Mouse (Mus musculus): ENCODE measurements at regions not wholly inside any gene's neighbourhood (a gene's known extent, or its start where the extent isn't known, plus 50 kb on each side); places are given as distances from the start of the nearest gene placed in this dataset.
"Not testable (repeated sequence)": the region's sequence is repeated elsewhere in the genome, so short reads cannot be mapped to it uniquely, and the experiment has no call there.

DNA sequence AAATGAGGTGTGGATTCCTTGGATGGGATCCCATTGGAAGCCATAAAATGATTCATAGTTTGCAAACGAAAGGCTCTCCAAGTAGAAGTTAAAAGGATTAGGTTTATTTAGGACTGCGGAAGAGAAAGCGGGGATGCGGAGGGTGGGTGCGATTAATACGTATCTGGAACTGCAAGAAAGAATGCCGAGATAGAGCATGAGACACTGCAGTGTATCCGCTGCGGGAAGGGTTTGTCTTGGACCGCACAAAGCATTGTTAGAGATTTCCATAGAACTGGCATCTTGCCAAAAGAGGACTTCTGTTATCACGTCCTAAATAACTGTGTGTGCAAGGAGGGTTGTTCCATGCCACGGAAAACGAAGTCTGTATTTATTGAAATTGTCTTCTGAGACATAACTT is 341.4 kb upstream of the Hand2 start:
- Histone ChIP-seq H3K36me3 (ENCODE audit: control insufficient read depth, insufficient read depth) (no peaks in the 10 kb centered on the region), H3K79me2 (ENCODE audit: control insufficient read depth, insufficient read depth) (no peaks in the 10 kb centered on the region), H3K4me3 (ENCODE audit: insufficient read depth, poor library complexity, severe bottlenecking) (no peak overlapping the region), H3ac (ENCODE audit: control insufficient read depth, insufficient read length, low read depth) (no peak overlapping the region), H3K27me3 (ENCODE audit: control insufficient read depth, insufficient read depth, insufficient read length) (no peaks in the 10 kb centered on the region), H3K79me3 (ENCODE audit: low read depth) (no peaks in the 10 kb centered on the region)
- TF ChIP-seq FOSL1 (IDR thresholded peaks at IDR 0.05; ENCODE audit: insufficient read depth, low read length, poor library complexity, severe bottlenecking) (no peak), USF1 (IDR thresholded peaks at IDR 0.05; ENCODE audit: low read depth) (no peak), CTCF (IDR thresholded peaks at IDR 0.05; ENCODE audit: control insufficient read depth, insufficient read depth, insufficient read length) (no peak)

- no peak overlapping the region for H3ac ChIP-seq (ENCODE audit: control insufficient read depth, insufficient read length, low read depth)
- no peak for TF ChIP-seq MYOG (IDR thresholded peaks at IDR 0.05; ENCODE audit: control insufficient read depth, extremely low read depth, insufficient read length)
- no peak for TF ChIP-seq USF1 (IDR thresholded peaks at IDR 0.05; ENCODE audit: low read depth)
- TF ChIP-seq MYOD1 (IDR thresholded peaks at IDR 0.05; ENCODE audit: control insufficient read depth, insufficient read length, low read depth) = no peak
- TF ChIP-seq CTCF (IDR thresholded peaks at IDR 0.05; ENCODE audit: control insufficient read depth, insufficient read depth, insufficient read length) = no peak
- TF ChIP-seq MAX (IDR thresholded peaks at IDR 0.05) = no peak
- TF ChIP-seq FOSL1 (IDR thresholded peaks at IDR 0.05; ENCODE audit: insufficient read depth, low read length, poor library complexity, severe bottlenecking) = no peak
- no peak for TF ChIP-seq CEBPB (IDR thresholded peaks at IDR 0.05; ENCODE audit: low read depth)
- no peaks in the 10 kb centered on the region for H3K27me3 ChIP-seq (ENCODE audit: control insufficient read depth, insufficient read depth, insufficient read length)
- H3K4me3 ChIP-seq (ENCODE audit: insufficient read depth, poor library complexity, severe bottlenecking) = no peak overlapping the region
- H3K79me2 ChIP-seq (ENCODE audit: control insufficient read depth, insufficient read depth) = no peaks in the 10 kb centered on the region
- H3K36me3 ChIP-seq (ENCODE audit: control insufficient read depth, insufficient read depth) = no peaks in the 10 kb centered on the region
- no peaks in the 10 kb centered on the region for H3K79me3 ChIP-seq (ENCODE audit: low read depth)
Measured at GRCm38 (mm10) chr8:57010318-57011024, 310.3 kb upstream of the Hand2 start.

GRCm38 (mm10) chr8:57013813-57014320 is 306.9 kb upstream of the Hand2 start:
- H3K79me3 ChIP-seq (ENCODE audit: low read depth) = no peaks in the 10 kb centered on the region
- TF ChIP-seq MAX (IDR thresholded peaks at IDR 0.05) (no peak), USF1 (IDR thresholded peaks at IDR 0.05; ENCODE audit: low read depth) (no peak), CTCF (IDR thresholded peaks at IDR 0.05; ENCODE audit: control insufficient read depth, insufficient read depth, insufficient read length) (no peak), CEBPB (IDR thresholded peaks at IDR 0.05; ENCODE audit: low read depth) (no peak), MYOG (IDR thresholded peaks at IDR 0.05; ENCODE audit: control insufficient read depth, extremely low read depth, insufficient read length) (no peak), FOSL1 (IDR thresholded peaks at IDR 0.05; ENCODE audit: insufficient read depth, low read length, poor library complexity, severe bottlenecking) (no peak), MYOD1 (IDR thresholded peaks at IDR 0.05; ENCODE audit: control insufficient read depth, insufficient read length, low read depth) (no peak)
- H3K79me2 ChIP-seq (ENCODE audit: control insufficient read depth, insufficient read depth) = no peaks in the 10 kb centered on the region
- no peaks in the 10 kb centered on the region for H3K27me3 ChIP-seq (ENCODE audit: control insufficient read depth, insufficient read depth, insufficient read length)
- no peak overlapping the region for H3K4me3 ChIP-seq (ENCODE audit: insufficient read depth, poor library complexity, severe bottlenecking)
- no peak overlapping the region for H3ac ChIP-seq (ENCODE audit: control insufficient read depth, insufficient read length, low read depth)
- no peaks in the 10 kb centered on the region for H3K36me3 ChIP-seq (ENCODE audit: control insufficient read depth, insufficient read depth)

DNA sequence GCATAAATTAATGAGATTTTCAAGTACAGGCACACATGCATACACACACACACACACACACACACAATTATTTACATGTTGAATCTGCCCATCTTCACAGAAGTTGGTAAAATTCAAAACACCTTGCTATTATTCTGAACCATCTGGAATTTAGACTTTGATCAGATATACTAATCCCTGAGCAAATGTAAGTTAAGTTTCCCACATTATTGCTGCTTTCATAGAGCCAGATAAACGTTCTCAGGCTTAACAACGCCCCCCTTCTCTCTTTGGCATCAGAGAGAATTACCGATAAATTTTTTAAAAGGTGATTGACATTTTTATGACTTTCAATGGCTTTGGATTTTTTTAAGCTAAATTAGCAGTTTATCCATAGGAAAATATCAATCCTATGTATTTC is 304.5 kb upstream of the Hand2 start:
- no peak overlapping the region for H3K4me3 ChIP-seq (ENCODE audit: insufficient read depth, poor library complexity, severe bottlenecking)
- TF ChIP-seq CTCF (IDR thresholded peaks at IDR 0.05; ENCODE audit: control insufficient read depth, insufficient read depth, insufficient read length) (no peak), FOSL1 (IDR thresholded peaks at IDR 0.05; ENCODE audit: insufficient read depth, low read length, poor library complexity, severe bottlenecking) (no peak), USF1 (IDR thresholded peaks at IDR 0.05; ENCODE audit: low read depth) (no peak)
- no peaks in the 10 kb centered on the region for H3K36me3 ChIP-seq (ENCODE audit: control insufficient read depth, insufficient read depth)
- H3ac ChIP-seq (ENCODE audit: control insufficient read depth, insufficient read length, low read depth) = no peak overlapping the region
- H3K27me3 ChIP-seq (ENCODE audit: control insufficient read depth, insufficient read depth, insufficient read length) = no peaks in the 10 kb centered on the region
- no peaks in the 10 kb centered on the region for H3K79me3 ChIP-seq (ENCODE audit: low read depth)
- no peaks in the 10 kb centered on the region for H3K79me2 ChIP-seq (ENCODE audit: control insufficient read depth, insufficient read depth)

DNA sequence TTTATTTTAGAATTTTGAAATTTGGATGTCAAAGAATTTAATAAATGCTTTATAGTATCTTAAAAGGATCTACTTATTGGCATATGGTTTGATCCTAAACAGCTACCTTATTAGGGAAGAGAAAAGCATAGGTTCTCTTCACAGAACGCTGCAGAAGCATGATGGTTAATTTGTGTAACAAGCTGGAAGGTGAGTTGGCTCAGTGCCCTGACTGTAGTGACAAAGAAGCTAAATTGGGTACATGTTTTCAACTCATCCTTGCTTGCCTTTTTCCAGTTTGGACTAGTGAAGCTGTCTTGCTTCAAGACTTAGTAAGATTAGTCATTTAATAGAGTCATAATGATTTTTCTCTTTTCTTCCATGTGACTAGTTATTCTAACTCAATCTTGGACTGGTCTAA is 292.7 kb upstream of the Hand2 start:
- not testable (repeated sequence) for H3K27me3 ChIP-seq (ENCODE audit: control insufficient read depth, insufficient read depth, insufficient read length); H3ac ChIP-seq (ENCODE audit: control insufficient read depth, insufficient read length, low read depth); H3K79me2 ChIP-seq (ENCODE audit: control insufficient read depth, insufficient read depth); H3K36me3 ChIP-seq (ENCODE audit: control insufficient read depth, insufficient read depth); H3K4me3 ChIP-seq (ENCODE audit: insufficient read depth, poor library complexity, severe bottlenecking); H3K79me3 ChIP-seq (ENCODE audit: low read depth)

- TF ChIP-seq MYOD1 (IDR thresholded peaks at IDR 0.05; ENCODE audit: control insufficient read depth, insufficient read length, low read depth) (no peak), CEBPB (IDR thresholded peaks at IDR 0.05; ENCODE audit: low read depth) (no peak), CTCF (IDR thresholded peaks at IDR 0.05; ENCODE audit: control insufficient read depth, insufficient read depth, insufficient read length) (no peak)
- Histone ChIP-seq H3K36me3 (ENCODE audit: control insufficient read depth, insufficient read depth) (no peaks in the 10 kb centered on the region), H3K27me3 (ENCODE audit: control insufficient read depth, insufficient read depth, insufficient read length) (no peaks in the 10 kb centered on the region), H3ac (ENCODE audit: control insufficient read depth, insufficient read length, low read depth) (no peak overlapping the region), H3K79me3 (ENCODE audit: low read depth) (no peaks in the 10 kb centered on the region), H3K79me2 (ENCODE audit: control insufficient read depth, insufficient read depth) (no peaks in the 10 kb centered on the region), H3K4me3 (ENCODE audit: insufficient read depth, poor library complexity, severe bottlenecking) (no peak overlapping the region)
Measured at GRCm38 (mm10) chr8:57048490-57048889, 272.3 kb upstream of the Hand2 start.
